Mouse (Mus musculus) MEL (cell line): ENCODE data around the gene Gss.

Experiments
- POLR2A ChIP-seq, 2 experiments: IDR thresholded peaks; 2 replicates each; pipeline ENCODE4 v1.6.1; 2011 to 2012; ENCODE audit warnings: low read length in 2 of 2, mild to moderate bottlenecking in 2 of 2, control low read depth in 1 of 2, improper control_type of control experiment in 1 of 2, low read depth in 1 of 2, moderate library complexity in 1 of 2; ENCODE audit not compliant: control insufficient read depth in 1 of 2, insufficient read depth in 1 of 2, poor library complexity in 1 of 2
- USF1 ChIP-seq: IDR thresholded peaks from 2 replicates; pipeline ENCODE4 v1.6.1; 2014; ENCODE audit warnings: low read depth, mild to moderate bottlenecking, inconsistent platforms, low read length, improper control_type of control experiment, moderate library complexity
- ZKSCAN1 ChIP-seq: IDR thresholded peaks from 2 replicates; pipeline ENCODE4 v1.6.1; 2012; ENCODE audit warnings: low read depth, mild to moderate bottlenecking, inconsistent platforms, low read length, improper control_type of control experiment, moderate library complexity

DNA sequence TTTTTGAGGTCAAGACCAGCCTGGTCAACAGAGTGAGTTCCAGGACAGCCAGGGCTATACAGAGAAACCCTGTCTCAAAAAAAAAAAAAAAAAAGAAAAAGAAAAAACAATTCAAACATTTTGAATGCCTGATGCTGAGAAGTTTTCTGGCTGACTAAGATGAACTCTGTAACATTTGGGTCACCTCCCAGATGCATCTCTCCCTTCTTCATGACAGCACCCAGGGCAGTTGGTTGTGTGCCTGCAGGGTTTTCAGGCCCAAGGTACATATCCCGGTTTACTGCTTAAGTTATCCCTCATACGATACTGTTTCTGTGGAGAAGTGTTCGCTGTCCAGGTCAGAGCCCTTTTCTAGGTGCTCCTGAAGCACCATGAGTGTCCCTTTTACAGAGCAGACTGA, 12.3 kb downstream of the Gss start:
- TF ChIP-seq POLR2A (IDR thresholded peaks at IDR 0.05; ENCODE audit: control insufficient read depth in 1 of 2, insufficient read depth in 1 of 2, low read depth in 1 of 2, low read length in 2 of 2, poor library complexity in 1 of 2) (no peak), ZKSCAN1 (no peak), USF1 (no peak)
